Mouse (Mus musculus) right cerebral cortex, adult 18-20 months (tissue): ENCODE measurements around the gene Mylip.

Experiments
- DNase-seq: peaks from one replicate; pipeline ENCODE4 v3.0.0; 2022; ENCODE audit warnings: mixed read lengths

Mylip gene

GRCm38 (mm10) chr13:45391854-45392454 is 2.4 kb downstream of the Mylip start:
- no peak for DNase-seq

- no peak for DNase-seq
Observed at GRCm38 (mm10) chr13:45394221-45394768, 4.8 kb downstream of the Mylip start.

GRCm38 (mm10) chr13:45396724-45397123 is 7.2 kb downstream of the Mylip start:
- DNase-seq = no peak

GRCm38 (mm10) chr13:45397240-45397639 is 7.7 kb downstream of the Mylip start:
- peak; percentile 49 for DNase-seq

- no peak for DNase-seq
Observed at GRCm38 (mm10) chr13:45397896-45398805, 8.6 kb downstream of the Mylip start.

- peak; percentile 63 for DNase-seq
Observed at GRCm38 (mm10) chr13:45400700-45401099, 11.2 kb downstream of the Mylip start.

GRCm38 (mm10) chr13:45401816-45402215 is 12.3 kb downstream of the Mylip start:
- no peak for DNase-seq

- no peak for DNase-seq
Observed at GRCm38 (mm10) chr13:45402316-45403039, 12.9 kb downstream of the Mylip start.

- DNase-seq = no peak
Observed at GRCm38 (mm10) chr13:45404269-45404668, 14.7 kb downstream of the Mylip start.

GRCm38 (mm10) chr13:45405194-45405810 is 15.8 kb downstream of the Mylip start:
- no peak for DNase-seq

- DNase-seq = no peak
Observed at GRCm38 (mm10) chr13:45406289-45406688, 16.7 kb downstream of the Mylip start.

GRCm38 (mm10) chr13:45406703-45407102 is 17.2 kb downstream of the Mylip start:
- no peak for DNase-seq

GRCm38 (mm10) chr13:45410936-45411335 is 21.4 kb downstream of the Mylip start:
- no peak for DNase-seq

- no peak for DNase-seq
Observed at GRCm38 (mm10) chr13:45413066-45413465, 23.5 kb downstream of the Mylip start.

GRCm38 (mm10) chr13:45414031-45414430 is 24.5 kb downstream of the Mylip start:
- DNase-seq = no peak

- DNase-seq = no peak
Observed at GRCm38 (mm10) chr13:45416621-45417057, 27.1 kb downstream of the Mylip start.

- DNase-seq = no peak
Observed at GRCm38 (mm10) chr13:45418986-45419385, 29.4 kb downstream of the Mylip start.

- no peak for DNase-seq
Observed at GRCm38 (mm10) chr13:45422251-45422650, 32.7 kb downstream of the Mylip start.

- DNase-seq = no peak
Observed at GRCm38 (mm10) chr13:45422709-45423108, 33.2 kb downstream of the Mylip start.

GRCm38 (mm10) chr13:45423905-45424304 is 34.4 kb downstream of the Mylip start:
- DNase-seq = no peak

- DNase-seq = no peak
Observed at GRCm38 (mm10) chr13:45429239-45429638, 39.7 kb downstream of the Mylip start.

- DNase-seq = no peak
Observed at GRCm38 (mm10) chr13:45437134-45437533, 47.6 kb downstream of the Mylip start.

GRCm38 (mm10) chr13:45438853-45439252 is 49.3 kb downstream of the Mylip start:
- DNase-seq = no peak
